Mouse (Mus musculus) spleen, adult 2 months (tissue): ENCODE data around the gene Dstn.

Experiments used
- CTCF ChIP-seq: fragments of 200-500 bp; IDR thresholded peaks from 2 replicates; pipeline ENCODE4 v1.5.1; 2011; ENCODE audit warnings: mild to moderate bottlenecking, inconsistent platforms; ENCODE audit not compliant: insufficient read depth, insufficient read length, insufficient replicate concordance; ENCODE audit errors: extremely low read depth
- POLR2A ChIP-seq: fragments of 200-500 bp; IDR thresholded peaks from 2 replicates; pipeline ENCODE4 v1.6.1; 2011; ENCODE audit warnings: low read depth, low read length, inconsistent platforms

GRCm38 (mm10) chr2:143991964-143992672, 77.0 kb downstream of the Dstn start:
- TF ChIP-seq POLR2A (no peak), CTCF (no peak)
